Mouse (Mus musculus) heart, embryonic 12.5 days (tissue): Measurements from ENCODE around the gene Ankrd23. TPM values are rescaled to one million over a fixed set of nuclear protein-coding genes. Genes with fewer than 3 reads are reported as not detected.

Experiments
- ATAC-seq: fragments of 200-750 bp; cut with Nextera tagmentation; 2 replicates; pipeline ENCODE4 v1.8.0; 2017; ENCODE audit warnings: moderate TSS enrichment, moderate library complexity; ENCODE audit not compliant: insufficient number of reproducible peaks, low FRiP score
- H3K27ac ChIP-seq: fragments of 300-500 bp; sonication (generic); 2 replicates; pipeline ENCODE4 v1.5.1; 2016; ENCODE audit warnings: mild to moderate bottlenecking, moderate library complexity; ENCODE audit not compliant: poor library complexity, severe bottlenecking
- H3K27me3 ChIP-seq: fragments of 300-500 bp; sonication (generic); replicated peaks from 2 replicates; pipeline ENCODE4 v1.6.1; 2016; ENCODE audit warnings: mild to moderate bottlenecking, moderate library complexity
- H3K36me3 ChIP-seq: fragments of 300-500 bp; sonication (generic); 2 replicates; pipeline ENCODE4 v1.6.1; 2016; ENCODE audit warnings: mild to moderate bottlenecking, moderate library complexity
- H3K4me1 ChIP-seq: fragments of 300-500 bp; sonication (generic); replicated peaks from 2 replicates; pipeline ENCODE4 v1.6.1; 2016; ENCODE audit warnings: mild to moderate bottlenecking
- H3K4me2 ChIP-seq: fragments of 300-500 bp; sonication (generic); 2 replicates; pipeline ENCODE4 v1.6.1; 2016; ENCODE audit warnings: mild to moderate bottlenecking, moderate library complexity
- H3K4me3 ChIP-seq: fragments of 300-500 bp; sonication (generic); 2 replicates; pipeline ENCODE4 v1.5.1; 2016; ENCODE audit warnings: mild to moderate bottlenecking
- H3K9ac ChIP-seq: fragments of 300-500 bp; sonication (generic); 2 replicates; pipeline ENCODE4 v1.6.1; 2016; ENCODE audit warnings: mild to moderate bottlenecking, moderate library complexity
- H3K9me3 ChIP-seq: fragments of 300-500 bp; sonication (generic); replicated peaks from 2 replicates; pipeline ENCODE4 v1.6.1; 2016; ENCODE audit warnings: mild to moderate bottlenecking, moderate library complexity
- WGBS: fragments of 180-500 bp; shearing (Covaris S2); methylation state at CpG from one replicate; pipeline ENCODE4 v1.1.7; 2016; 5-methylcytosine and 5-hydroxymethylcytosine counted together
- microRNA-seq: library from miRNA; unstranded; fragments of <30 nt; microRNA quantifications from one replicate; pipeline ENCODE4, GENCODE M21; 2017
- polyA plus RNA-seq: library from polyadenylated mRNA; unstranded; fragments of >200 nt; fragmentation: Nextera tagmentation; extraction: Ambion mirVana; gene quantifications from 2 replicates; pipeline ENCODE4 v1.2.1, GENCODE M21; 2016

Gene Ankrd23
- polyA plus RNA-seq, 1 experiment from 2014 or later: 16.8 TPM

- no peak overlapping the region for H3K9ac ChIP-seq
- 67% methylated on average over 6 of the region's 6 CpGs for WGBS
- H3K27ac ChIP-seq: no peak overlapping the region
- no peaks in the 10 kb centered on the region for H3K27me3 ChIP-seq
- peaks cover 9% of the 10 kb centered on the region for H3K4me1 ChIP-seq
- no peaks in the 10 kb centered on the region for H3K36me3 ChIP-seq
- no peaks in the 10 kb centered on the region for H3K9me3 ChIP-seq
- ATAC-seq: no peak
- no peak overlapping the region for H3K4me3 ChIP-seq
- no peak overlapping the region for H3K4me2 ChIP-seq
These were observed 47.0 kb downstream of the Ankrd23 start for GRCm38 (mm10) chr1:36489661-36490060.

DNA sequence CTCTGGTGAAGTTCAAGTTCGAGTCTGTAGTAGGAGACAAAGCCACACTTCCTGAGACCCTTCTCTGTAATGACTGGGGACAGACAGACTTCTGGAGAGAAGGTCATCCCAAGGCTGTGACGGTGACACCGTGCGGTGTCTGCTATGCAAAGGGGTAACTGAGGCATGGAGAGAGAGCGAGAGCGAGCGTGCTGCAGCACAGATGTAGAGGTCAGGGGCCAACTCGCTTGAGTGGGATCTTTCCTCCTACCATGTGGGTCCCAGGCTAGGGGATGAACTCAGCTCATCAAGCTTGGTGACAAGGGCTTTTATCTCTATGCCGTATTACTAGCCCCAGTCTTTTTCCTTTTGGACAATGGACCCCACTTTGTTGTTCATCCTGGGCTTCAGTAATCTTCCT is 49.6 kb downstream of the Ankrd23 start:
- Histone ChIP-seq H3K9me3 (no peaks in the 10 kb centered on the region), H3K27ac (no peak overlapping the region), H3K4me2 (no peak overlapping the region), H3K27me3 (no peaks in the 10 kb centered on the region), H3K4me3 (no peak overlapping the region), H3K36me3 (no peaks in the 10 kb centered on the region), H3K9ac (no peak overlapping the region), H3K4me1 (peaks cover 7% of the 10 kb centered on the region)
- WGBS: 88% methylated on average over 9 of the region's 9 CpGs
- no peak for ATAC-seq

DNA sequence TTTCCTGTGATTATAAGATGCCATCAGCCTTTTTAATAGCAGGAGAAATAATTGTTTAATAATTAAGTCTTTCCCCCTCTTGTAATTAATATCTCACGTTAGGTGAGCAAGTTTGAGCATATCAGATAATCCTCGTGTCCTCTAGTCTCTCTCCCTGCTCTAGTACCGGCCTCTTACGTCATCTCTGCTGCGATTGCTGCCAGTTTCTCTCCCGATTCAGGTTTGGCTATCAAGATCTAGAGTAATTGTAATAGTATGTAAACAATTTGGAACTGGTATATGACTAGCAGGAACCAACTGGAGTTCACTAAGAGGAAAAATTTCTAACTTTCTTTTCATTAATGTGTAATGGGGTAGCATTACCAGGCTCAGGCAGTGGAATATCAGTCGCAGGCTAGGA is 51.6 kb downstream of the Ankrd23 start:
- Histone ChIP-seq H3K36me3 (no peaks in the 10 kb centered on the region), H3K9me3 (no peaks in the 10 kb centered on the region), H3K9ac (no peak overlapping the region), H3K27me3 (no peaks in the 10 kb centered on the region), H3K27ac (no peak overlapping the region), H3K4me1 (0 out of 2 replicates have a peak, but pooled peaks cover 4% of the 10 kb centered on the region), H3K4me2 (no peak overlapping the region), H3K4me3 (no peak overlapping the region)
- 70% methylated on average over 7 of the region's 7 CpGs for WGBS
- ATAC-seq: no peak

- no peak for ATAC-seq
- Histone ChIP-seq H3K9ac (no peak overlapping the region), H3K4me1 (0 out of 2 replicates have a peak, but pooled peaks cover 4% of the 10 kb centered on the region), H3K27ac (no peak overlapping the region), H3K4me2 (no peak overlapping the region), H3K36me3 (no peaks in the 10 kb centered on the region), H3K4me3 (no peak overlapping the region), H3K9me3 (no peaks in the 10 kb centered on the region), H3K27me3 (no peaks in the 10 kb centered on the region)
- WGBS: 61% methylated on average over 4 of the region's 4 CpGs
These were observed 52.9 kb downstream of the Ankrd23 start for GRCm38 (mm10) chr1:36483825-36484224.

Small RNA genes within 50 kb of the gene (microRNA-seq; reads per million reads assigned to microRNA genes)
- not detected for gene Gm47280

Other genes with a start within 250 kb of the Ankrd23 start
- gene Arid5a, start 229.2 kb downstream of the Ankrd23 start, polyA plus RNA-seq: 15.1 and 15.3 TPM in 2 replicates
- gene Kansl3, start 167.7 kb downstream of the Ankrd23 start, polyA plus RNA-seq: 54.2 TPM in 2 replicates
- gene Fer1l5, start 164.6 kb downstream of the Ankrd23 start, polyA plus RNA-seq: 1.2 and 1.3 TPM in 2 replicates
- 53.8 and 57.7 TPM in 2 replicates for gene Lman2l, start 91.6 kb downstream of the Ankrd23 start, polyA plus RNA-seq
- 6.2 and 7.3 TPM in 2 replicates for gene Cnnm4, start 65.3 kb downstream of the Ankrd23 start, polyA plus RNA-seq
- 2.2 and 3.4 TPM in 2 replicates for gene Cnnm3, start 25.0 kb downstream of the Ankrd23 start, polyA plus RNA-seq
- 0.40 TPM in 1 of 2 replicates, not detected in the other for gene Gm42417, start 2.5 kb upstream of the Ankrd23 start, polyA plus RNA-seq
- gene Ankrd39, start 10.6 kb upstream of the Ankrd23 start, polyA plus RNA-seq: 23.1 and 24.4 TPM in 2 replicates
- gene Sema4c, start 21.5 kb upstream of the Ankrd23 start, polyA plus RNA-seq: 11.9 and 13.3 TPM in 2 replicates
- gene Fam178b, start 146.3 kb upstream of the Ankrd23 start, polyA plus RNA-seq: 2.8 and 3.0 TPM in 2 replicates
- gene Cox5b, start 154.6 kb upstream of the Ankrd23 start, polyA plus RNA-seq: 1,063 and 1,083 TPM in 2 replicates
- not detected in 2 replicates for gene 4933424G06Rik, start 173.3 kb upstream of the Ankrd23 start, polyA plus RNA-seq
- gene Actr1b, start 177.5 kb upstream of the Ankrd23 start, polyA plus RNA-seq: 95.0 and 103 TPM in 2 replicates
- gene Zap70, start 224.9 kb upstream of the Ankrd23 start, polyA plus RNA-seq: 0.33 and 0.50 TPM in 2 replicates